Mouse (Mus musculus): ENCODE results near the gene Pappa. TPM values are rescaled to one million over a fixed set of nuclear protein-coding genes. Genes with fewer than 3 reads are reported as not detected.
A peak's percentile ranks its signal among the peaks of the same experiment; 100 is the strongest.

Gene Pappa
- polyA plus RNA-seq, 2 experiments: 1.7 TPM

DNA sequence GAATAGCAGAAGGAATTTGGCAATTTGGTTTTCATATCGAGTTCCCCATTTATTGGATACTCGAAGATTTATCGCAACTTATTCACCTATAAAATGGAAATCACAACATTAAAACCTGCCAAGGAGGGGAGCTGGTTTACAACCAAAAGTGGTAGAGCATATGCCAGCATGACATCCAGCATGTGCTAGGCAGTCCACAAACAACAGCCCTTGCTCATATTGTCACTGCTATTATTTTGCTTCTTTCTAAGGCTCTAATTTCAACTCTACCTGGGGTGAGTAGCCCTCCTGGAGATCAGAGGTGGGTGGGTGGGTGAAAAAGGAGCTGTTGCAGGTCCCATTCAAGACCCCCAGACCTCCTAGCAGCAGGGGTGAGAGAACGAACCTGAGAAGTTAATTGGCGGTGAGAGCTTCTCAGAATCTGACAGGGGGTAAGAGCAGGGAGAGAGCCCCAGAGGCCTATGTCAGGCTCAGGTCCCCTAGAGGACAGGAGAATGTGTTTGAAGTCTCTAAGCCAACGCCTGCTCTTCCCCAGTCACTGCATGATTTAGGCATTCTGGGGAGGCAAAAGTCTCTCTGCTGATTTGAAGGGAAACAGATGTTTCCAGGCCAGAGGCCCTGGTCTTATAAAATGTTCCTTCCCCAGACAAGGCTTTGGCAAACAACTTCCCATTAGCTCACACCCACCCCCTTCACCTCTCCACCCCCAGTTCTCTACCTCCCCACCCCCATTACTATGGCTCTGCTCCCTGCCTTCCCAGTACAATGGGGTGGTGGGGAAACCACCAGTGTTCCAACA lies 279.1 kb downstream of the Pappa start:
- no peak overlapping the region for H3K4me2 ChIP-seq (replicated peaks; ENCODE audit: low read depth, low read length, severe bottlenecking)
- DNase-seq (ENCODE audit: low spot score): peak; percentile 79
- no peaks in the 10 kb centered on the region for H3K36me3 ChIP-seq (ENCODE audit: control insufficient read depth, insufficient read depth, low read length)
- no peaks in the 10 kb centered on the region for H3K27me3 ChIP-seq (ENCODE audit: control insufficient read depth, insufficient read depth, low read length)
- H3K4me3 ChIP-seq (replicated peaks; ENCODE audit: low read length): no peak overlapping the region
- no peak for TF ChIP-seq POLR2A (IDR thresholded peaks at IDR 0.05; ENCODE audit: borderline replicate concordance, extremely low read depth, insufficient read depth, insufficient read length)
- H3K4me1 ChIP-seq (ENCODE audit: control insufficient read depth, insufficient read depth, low read length): peaks cover 14% of the 10 kb centered on the region
- peak overlapping the region; percentile 28; the same call in 1 of the 2 replicates for H3K27ac ChIP-seq (replicated peaks; ENCODE audit: low read depth, low read length)
- WGBS: 17% methylated on average over 6 of the region's 6 CpGs
- no peaks in the 10 kb centered on the region for H3K9me3 ChIP-seq (ENCODE audit: control insufficient read depth, low read length)
- no peak overlapping the region for H3K9ac ChIP-seq (ENCODE audit: low read depth, low read length, severe bottlenecking)
- peak; percentile 88 for ATAC-seq (ENCODE audit: low FRiP score, low read depth)

Data from limb, embryonic 14.5 days (tissue).